Mouse (Mus musculus) kidney, adult 2 months (tissue): ENCODE measurements around the gene Slc35g3.

Experiments used
- CTCF ChIP-seq: fragments of 200-500 bp; conservative IDR thresholded peaks from 2 replicates; pipeline ENCODE4 v1.5.1; 2011; ENCODE audit warnings: low read depth, mild to moderate bottlenecking, control low read depth, low read length, moderate library complexity, mixed read lengths; ENCODE audit not compliant: insufficient read depth, insufficient read length
- POLR2A ChIP-seq: fragments of 200-500 bp; IDR thresholded peaks from one replicate; pipeline ENCODE4 v1.6.1; 2011; ENCODE audit warnings: low read depth, low read length, control low read depth

DNA sequence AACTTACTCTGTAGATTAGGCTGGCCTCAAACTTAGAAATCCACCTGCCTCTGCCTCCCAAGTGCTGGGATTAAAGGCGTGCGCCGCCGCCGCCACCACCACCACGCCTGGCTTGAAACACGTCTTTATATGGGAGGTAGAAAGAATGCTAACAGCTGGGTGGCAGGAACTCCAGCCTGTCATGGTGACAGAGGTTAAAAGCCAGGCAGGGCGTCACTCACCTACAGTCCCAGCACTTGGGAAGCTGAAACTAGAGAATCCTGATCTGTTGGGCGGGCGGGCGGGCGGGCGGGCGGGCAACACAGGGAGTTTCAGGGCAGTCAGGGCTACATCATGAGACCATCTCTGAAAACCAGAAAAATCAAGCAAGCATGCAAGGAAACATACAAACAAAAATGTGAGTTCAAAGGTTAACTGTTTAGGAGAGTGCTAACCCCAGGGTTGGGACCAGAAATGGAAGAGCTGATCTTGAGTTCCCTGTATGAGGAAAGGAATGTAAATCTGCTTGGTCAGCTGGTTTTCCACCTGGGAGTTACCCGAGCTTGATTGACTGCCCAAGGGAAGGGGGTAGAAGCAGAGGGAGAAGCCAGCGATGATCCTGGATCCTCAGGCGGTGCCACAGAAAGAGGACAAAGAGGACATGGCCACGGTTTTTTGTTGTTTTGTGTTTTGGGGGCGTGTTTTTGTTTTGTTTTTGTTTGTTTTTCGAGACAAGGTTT, 48.7 kb downstream of the Slc35g3 start:
- no peak for TF ChIP-seq POLR2A
- TF ChIP-seq CTCF = no peak
